Mouse (Mus musculus) left cerebral cortex, adult 11 months (tissue): ENCODE measurements around the gene Papola.

Experiments
- DNase-seq: peaks from one replicate; pipeline ENCODE4 v3.0.0; 2022; ENCODE audit warnings: low spot score

Gene Papola

DNA sequence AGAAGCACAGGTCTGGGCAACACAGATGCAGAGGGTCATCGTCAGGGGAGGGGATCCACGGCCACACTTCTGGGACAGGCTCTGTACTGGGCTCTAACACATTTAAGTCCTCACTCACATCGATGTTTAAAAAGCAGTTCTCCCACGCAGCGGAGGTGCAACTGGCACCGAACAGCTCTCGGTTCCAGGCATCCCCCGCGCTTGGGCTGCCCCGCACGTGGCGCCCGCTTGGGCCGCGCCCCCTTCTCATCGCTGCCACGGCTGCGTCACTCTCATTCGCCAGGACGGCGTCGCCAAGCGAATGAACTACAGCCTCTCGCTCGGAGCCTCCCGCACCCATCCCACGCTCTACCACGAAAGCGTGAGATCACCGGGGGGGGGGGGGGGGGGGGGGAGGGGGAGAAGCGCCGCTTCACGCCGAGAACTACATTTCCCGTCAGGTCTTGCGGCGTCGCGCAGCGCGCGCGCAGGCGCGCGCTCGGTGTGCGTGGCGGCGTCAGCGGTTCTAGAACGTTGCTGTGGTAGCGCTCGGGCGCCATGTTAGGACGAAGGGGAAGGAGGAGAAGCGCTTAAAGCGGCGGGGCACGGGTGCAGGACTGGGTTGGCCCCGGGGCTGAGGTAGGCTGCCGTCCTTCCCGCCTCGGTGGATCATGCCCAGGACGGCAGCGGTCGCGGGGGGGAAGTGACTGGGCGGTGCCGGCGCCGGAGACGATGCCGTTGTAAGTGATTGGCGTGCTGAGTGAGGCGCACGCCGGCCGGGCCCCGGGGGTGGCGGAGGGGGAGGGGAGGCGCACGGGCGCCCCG, at the start of gene Papola:
Papola (plus strand) TSS at position 499 of the 804 bp plus-strand sequence.
- peak; percentile 81 for DNase-seq

DNA sequence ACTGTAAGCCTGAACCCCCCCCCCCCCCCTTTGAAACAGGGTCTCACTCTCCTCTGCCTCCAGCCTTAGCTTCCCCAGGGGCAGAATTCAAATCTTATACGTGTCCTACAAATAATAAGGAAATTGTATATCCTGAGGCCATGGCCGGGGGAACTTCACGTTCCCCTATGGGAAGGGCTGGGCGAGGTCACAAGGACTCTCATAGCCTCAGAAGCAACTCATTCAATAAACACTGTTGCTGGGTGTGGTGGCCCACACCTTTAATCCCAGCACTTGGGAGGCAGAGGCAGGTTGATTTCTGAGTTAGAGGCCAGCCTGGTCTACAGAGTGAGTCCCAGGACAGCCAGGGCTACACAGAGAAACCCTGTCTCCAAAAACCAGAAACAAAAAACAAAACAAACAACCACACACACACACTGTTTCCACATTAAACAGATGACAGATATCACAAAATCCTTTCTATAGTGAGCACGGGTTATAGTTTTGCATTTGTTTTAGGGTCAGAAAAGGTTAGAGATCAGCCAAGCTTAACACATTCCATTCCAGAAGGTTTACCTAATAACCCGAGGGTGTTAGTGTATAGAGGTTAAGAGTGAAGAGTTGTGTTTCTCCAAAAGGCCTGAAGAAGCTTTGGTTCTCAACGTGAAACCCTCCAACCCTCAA, 49.1 kb upstream of the Papola start:
- DNase-seq = no peak

DNA sequence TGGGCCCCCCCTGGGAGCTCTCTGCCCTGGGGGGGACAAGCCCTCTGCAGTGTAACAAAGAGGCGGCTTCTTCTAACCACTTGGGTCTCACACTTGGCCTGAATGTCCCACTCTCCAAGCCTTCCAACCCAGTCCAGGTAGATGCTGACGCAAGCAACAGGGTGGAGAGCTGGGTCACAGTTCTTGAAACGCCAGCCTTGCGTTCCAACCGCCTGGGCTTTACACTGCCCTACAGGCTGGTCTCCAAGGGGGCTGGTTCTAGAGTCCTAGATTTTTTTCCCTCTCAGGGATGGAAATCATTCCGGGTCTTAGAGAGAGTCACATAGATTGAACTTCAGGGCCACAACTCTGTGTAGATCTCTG, 48.6 kb upstream of the Papola start:
- DNase-seq = no peak

DNA sequence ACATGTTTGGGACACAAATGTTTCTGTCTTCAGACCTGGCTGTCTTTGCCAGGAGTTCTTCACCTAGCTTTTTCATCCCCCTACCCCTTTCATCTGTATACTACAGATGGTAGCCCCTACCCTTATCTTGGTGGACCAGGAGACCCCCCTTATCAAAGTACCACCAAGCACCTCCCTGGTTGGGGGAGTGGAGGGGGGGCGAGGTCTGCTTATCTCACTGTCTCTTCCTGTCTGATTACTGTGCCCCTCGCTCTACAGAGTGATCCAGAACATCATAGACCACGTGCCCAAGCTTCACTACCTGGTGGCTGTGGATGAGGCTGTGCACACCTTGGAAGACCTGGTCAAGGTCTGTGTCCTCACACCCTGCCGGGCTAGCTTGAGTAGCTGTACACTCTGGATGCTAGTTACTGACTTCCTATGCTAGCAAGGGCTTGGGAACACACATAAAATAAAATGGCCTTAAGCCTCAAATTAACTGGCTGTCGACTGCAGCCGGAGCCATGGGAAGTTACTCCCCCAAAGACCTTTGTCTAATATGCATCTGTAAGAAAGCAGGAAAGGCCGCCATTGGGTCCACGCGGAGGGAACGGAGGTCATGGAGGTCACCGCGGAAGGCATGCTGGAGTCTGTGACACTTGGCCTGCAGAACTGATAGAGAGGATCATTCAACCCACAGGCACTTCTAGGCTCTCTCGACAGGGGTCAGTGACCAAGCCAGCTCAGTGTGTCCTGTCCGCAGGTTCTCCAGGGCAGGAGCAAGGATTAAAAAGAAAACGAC, 46.0 kb upstream of the Papola start:
- no peak for DNase-seq

DNA sequence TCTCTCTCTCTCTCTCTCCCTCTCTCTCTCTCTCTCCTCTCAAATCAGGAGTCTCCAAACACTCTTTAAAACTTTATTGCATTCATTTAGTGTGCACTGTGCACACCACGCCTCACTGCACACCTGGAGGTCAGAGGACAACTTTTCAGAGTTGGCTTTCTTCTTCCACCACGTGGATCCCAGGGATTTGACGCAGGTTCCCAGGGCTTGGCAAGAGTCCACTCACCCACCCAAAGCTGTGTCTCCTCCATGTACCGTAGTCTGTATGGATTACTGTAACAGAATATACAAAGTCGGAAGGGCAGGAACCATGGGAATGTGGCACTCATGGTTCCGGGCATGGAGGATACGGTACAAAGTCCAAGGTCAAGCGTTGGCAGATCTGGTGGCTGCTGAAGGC, 44.8 kb upstream of the Papola start:
- no peak for DNase-seq

DNA sequence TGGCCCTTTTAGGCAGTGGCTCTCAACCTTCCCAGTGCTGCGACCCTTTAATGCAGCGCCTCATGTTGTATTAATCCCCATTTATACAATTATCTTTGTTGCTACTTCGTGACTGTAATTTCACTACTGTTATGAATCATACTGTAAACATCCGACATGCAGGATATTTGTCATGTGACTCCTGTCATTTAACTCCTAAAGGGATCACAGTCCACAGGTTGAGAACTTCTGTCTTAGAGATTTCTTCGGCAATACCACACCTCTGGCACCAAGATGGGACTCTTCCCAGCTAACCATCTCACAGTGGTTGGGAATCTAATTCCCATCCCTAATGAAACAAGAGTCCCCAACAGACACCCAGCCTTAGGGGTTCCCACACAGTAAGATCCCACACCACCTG, 36.4 kb upstream of the Papola start:
- DNase-seq = no peak

DNA sequence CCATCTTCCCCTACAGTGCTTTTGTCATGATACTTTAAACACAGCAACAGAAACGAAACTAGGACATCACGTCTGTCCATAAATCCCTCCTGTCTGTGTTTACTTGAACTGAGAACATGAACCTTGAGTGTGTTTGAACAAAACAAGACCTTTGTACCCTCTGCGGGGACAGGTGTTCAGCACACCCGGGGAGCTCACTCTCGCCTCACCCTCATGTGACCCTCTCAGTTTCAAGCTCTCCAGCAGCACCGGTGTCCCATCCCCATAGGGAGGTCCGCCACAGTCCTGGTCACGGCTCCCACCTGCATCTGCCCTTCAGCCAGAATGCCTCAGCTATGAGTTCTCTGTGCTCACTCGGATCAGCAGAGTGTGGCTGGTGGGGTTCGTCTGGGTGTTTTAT, 30.7 kb upstream of the Papola start:
- DNase-seq = no peak

DNA sequence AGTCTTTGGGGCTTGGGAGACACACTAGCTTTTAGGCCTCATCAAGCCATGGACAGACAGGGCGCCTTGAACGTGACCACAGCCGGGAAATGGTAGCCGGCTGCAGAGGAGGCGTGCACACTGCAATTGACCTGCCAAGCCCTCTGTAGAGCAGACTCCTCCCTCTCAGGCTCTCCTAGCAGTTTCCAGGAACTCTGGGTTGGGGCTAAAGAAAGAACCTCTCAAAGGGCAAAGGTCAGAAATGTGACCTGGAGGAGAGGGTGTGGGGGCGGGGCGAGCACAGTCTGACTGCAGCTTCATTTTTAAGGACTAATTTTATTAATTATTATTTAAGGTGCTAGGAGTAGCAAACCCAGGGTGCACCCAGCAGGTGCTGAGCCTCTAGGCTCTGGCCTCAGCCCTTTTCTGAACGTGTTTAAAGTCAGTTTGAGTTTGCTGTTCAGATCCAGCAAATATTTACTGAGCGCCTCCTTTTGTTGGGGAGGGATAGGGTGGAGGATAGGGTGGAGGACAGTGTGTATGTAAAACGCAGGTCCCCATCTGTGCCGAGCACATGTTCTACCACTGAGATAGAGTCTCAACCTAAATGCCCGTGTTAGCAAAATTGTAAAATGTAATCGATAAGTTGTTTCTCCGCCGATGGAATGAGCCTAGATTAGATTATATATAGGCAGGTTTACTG, 26.5 kb upstream of the Papola start:
- DNase-seq = no peak

DNA sequence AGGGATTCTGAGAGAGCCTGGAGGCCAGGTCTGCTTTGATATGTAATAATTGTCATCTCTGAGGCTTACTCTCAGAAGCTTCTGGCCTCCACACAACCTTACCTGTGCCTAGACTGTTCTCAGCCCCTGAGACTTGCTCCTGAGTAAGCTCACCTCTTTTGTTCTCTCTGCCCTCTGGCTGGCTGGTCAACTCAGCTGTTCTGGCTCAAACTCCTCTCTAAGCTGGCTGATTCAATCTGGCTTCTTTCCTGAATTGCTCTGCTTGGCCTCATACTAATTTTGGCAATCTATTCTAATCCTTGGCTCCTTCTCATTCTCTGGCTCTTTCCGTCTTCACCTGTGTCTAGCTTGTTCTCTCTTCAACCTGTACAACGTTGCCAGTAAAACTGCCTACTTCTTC, 25.6 kb upstream of the Papola start:
- DNase-seq = no peak

DNA sequence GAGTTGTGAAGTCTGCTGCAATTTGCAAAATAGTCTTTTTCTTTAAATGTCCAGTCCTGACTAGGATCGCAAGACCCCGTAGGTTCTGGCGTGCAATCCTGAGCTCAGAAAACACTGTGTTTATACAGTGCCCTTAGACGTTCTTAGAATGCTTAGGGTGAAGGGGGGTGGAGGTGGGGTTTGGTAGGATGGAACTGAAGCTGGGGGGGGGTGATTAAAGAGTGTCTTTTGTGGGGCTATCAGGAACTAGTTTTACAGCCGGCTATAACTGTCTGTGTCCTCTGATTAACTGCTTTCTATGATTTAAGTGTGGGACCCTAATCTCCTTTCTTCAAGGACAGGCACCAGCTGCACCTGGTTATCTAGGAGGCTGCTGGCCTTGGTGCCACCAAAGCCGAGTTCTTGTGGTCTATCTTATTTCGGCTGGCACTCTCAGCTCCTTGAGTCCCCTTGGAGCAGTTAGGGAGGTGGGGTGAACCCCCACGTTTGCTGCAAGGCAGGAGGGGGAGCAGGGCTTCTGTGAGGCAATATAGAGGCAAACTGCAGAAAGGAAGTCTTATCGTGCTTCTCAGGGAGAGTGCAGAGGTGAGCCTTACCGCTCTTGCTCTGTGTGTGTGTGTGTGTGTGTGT, 24.5 kb upstream of the Papola start:
- no peak for DNase-seq

DNA sequence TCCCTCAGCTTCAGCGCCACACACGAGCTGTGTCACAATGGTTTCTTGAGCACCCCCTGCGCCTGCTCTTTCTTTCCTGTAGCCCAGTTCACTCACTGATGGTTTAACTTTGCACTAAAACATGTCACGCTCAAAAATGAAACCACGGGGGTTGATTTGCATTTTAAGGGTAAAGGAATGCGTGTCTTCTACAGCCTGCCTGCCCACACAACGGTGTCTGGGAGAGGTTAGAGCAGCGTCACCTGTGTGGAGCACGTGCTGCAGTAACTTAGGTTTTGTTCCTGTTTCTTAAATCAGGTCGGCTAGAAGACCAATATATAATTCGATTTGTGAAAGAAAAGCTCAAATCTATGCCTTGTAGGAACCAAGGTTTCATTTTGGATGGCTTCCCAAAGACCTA, 23.3 kb upstream of the Papola start:
- DNase-seq = no peak

DNA sequence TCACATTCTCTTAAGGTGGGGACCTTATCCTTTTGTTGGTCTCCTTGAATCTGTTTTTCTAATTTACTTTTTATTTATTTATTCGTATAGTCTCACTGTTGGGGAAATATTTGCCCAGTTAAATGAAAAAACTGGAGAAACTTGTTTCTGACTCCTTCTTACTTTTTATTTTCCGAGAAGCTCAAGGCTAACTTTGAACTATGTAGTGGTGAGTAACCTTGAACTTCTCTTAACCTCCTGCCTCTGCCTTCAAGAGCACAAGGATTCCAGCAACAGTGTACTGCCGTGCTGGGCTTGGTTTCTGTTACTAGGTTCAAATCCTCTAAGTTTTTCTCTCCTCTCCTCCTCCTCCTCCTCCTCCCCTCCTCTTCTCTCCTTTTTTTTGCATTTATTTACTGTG, 22.9 kb upstream of the Papola start:
- no peak for DNase-seq

DNA sequence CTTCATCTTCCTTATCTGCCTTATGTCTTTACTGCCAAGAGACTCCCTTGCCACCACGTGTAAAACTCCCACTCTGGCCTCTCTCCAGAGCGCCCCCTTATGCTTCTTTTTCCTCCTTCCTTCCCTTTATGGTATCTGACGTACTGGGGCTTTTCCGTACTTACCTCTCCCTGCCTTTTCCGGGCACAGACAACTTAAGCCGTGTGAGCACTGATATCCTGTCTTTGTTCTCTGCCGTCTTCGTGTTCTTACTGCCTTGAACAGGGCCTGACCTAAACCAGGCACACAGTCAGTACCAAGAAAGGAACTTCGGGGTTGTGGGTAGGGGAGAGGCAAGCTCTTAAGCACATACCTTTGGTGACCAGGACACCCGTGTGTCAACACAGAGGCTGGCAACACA, 14.8 kb upstream of the Papola start:
- no peak for DNase-seq

DNA sequence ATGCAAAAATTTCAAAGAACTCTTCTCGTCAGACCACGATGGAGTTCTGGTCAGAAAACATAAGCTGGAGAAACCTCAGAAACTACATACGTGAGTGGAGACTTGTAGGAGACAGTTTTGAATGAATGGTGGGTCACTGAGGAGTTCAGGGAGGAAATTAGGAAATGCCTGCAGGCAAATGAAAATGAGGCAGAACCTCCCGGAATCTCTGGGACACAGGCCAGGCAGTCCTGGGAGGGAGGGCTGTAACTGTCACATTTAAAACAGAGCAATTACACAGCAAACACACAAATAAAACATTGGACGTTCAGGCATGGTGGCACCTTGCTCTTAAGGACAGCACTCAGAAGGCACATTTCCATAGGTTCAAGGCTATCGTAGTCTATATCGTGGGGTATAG, 9.6 kb upstream of the Papola start:
- no peak for DNase-seq

DNA sequence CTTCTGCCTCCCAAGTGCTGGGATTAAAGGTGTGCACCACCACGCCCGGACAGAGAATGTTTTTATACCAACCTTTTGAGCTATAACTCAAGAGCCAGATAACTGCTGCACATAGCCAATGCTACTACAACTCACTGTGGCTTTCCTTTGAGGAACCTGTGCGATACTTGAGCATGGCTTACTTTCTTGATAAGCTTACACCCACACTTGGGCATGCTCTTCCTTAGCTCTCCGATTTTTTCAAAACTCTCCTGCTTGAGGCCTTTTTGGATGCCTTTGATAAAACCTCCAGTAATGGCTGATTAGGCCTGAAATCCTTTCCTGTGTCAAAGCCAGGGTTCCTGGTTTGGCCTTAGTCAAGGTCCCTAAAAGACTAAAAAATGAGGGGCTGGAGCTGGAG, 6.8 kb upstream of the Papola start:
- DNase-seq = no peak

DNA sequence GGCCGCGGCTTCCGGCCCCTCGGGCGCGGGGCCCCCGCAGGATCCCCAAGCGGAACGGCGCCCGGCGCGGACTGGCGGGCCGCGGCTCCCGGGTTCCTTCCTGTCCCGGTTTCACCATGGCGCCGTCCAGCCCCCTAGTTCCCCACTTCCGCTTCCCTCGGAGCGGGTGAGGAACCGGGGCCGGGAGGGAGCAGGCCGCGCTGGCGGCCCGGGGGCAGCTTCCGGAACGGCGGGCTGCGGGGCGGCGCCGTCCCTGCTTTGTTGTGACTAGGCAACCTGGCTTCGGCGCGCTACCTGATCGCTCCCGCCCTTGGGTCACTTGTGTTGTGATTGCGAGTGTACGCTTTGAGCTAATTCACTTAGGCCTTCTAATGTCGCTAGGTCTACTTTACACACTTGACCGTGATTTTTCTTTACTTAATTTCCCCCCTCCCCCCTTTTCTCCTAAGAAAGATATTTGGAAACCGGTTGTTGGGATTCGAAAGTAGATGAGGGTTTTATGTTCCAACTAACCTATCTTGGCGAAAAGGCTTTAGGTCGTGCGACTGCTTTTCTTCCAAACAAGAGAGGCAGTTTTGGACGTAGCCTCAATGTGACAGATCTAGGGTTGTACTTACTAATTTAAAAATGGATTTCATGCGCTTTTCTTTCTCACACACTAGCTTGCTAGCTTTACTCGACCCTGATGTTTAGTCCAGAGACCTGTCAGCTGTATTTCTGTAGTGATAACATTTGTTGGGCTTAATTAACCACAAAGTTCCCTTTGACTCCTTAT, 693 bp downstream of the Papola start:
- peak; percentile 21 for DNase-seq

DNA sequence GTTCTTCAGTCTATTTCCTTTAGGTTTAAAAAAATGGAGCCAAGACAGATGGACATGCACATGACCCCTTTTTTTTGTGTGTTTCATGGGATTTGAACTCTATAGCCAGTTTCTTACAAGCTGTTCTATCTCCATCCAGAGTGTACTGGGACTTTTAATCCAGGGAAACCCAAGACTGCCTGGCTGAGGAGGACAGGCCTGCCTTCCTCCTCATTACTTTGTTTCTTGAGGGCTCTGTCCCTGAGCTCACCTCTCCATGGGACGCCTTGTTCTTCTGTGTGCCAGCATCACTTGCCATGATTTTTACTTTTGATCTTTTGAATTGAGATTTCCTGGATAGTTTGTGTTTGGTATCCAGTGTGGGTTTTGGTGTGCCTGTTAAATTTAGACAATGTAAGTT, 1.6 kb downstream of the Papola start:
- DNase-seq = no peak

DNA sequence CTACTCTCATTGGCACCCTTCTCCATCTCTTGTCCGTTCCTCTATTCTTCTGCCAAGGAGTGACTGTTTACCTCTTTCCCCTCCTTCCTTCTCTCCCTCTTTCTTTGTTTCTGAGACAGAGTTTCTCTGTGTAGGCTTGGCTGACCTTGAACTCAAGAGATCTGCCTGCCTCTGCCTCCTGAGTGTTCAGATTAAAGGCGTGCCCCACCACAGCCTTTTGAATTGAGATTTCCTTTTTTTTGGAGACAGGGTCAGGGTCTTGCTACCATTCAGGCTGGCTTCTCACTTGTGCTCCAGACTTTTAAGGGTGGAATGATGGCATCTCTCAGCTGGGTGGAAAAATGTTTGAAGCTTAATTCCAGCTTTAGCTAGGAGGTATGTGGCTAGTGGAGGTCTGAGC, 3.1 kb downstream of the Papola start:
- no peak for DNase-seq

DNA sequence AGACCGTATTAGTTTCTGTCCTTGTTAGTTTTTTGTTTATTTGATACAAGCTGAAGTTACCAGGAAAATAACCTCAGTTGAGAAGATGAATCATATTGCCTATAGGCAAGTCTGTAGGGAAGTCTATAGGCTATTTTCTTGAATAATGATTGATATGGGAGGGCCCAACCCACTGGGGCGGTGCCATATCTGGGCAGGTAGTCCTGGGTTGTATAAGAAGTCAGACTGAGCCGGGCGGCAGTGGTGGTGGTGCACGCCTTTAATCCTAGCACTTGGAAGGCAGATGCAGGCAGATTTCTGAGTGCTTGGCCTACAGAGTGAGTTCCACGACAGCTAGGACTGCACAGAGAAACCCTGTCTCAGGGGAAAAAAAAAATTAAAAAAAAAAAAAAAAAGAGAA, 5.4 kb downstream of the Papola start:
- DNase-seq = no peak

DNA sequence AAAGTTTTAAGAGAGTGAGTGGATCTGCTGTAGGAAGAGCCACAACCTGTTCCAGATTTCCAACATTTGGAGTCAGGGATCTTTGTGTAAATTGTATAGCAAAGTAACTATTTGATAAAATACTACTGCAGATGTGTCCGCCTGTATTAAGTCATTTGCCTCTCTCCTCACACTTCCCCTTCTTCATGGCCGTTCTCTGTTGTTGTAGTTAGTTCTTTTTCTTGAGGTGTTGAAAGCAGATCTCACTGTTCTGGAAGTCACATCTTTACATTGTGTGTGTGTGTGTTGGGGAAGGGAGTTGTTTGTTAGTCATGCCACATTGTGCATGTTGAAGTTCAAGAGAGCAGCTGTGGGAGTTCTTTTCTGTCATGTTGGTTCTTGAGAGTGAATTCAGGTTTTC, 10.4 kb downstream of the Papola start:
- DNase-seq = no peak

DNA sequence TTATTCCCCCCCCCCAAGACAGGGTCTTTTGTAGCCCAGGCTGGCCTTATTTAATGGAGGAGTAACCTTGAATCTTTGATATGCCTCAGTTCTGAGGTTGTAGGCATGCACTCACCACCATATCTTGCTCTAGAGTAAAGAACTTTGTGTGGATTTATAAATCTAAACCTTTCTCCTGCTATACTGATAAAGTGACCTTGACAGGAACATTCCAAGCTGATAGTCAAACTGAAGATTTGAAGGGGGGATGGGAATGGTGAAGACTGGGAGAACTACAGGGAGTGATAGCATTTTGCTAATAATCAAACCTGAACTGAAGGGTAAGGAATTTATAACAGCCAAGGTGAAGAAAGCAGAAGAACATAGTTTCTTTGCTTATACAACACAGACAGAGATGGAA, 13.5 kb downstream of the Papola start:
- DNase-seq = no peak
